Mouse (Mus musculus) thymus, postnatal 0 days (tissue): ENCODE results near the gene Emc9. TPM values are rescaled to one million over a fixed set of nuclear protein-coding genes. Genes with fewer than 3 reads are reported as not detected.

ENCODE experiments used
- DNase-seq: peaks from one replicate; pipeline ENCODE4 v3.0.0-alpha.2; 2015; ENCODE audit warnings: low spot score
- polyA plus RNA-seq: library from polyadenylated mRNA; unstranded; fragments of >200 nt; fragmentation: Nextera tagmentation; extraction: Ambion mirVana; gene quantifications from 2 replicates; pipeline ENCODE4 v1.2.1, GENCODE M21; 2015

Gene Emc9
- polyA plus RNA-seq, 1 experiment from 2014 or later, result 5.6 TPM

DNA sequence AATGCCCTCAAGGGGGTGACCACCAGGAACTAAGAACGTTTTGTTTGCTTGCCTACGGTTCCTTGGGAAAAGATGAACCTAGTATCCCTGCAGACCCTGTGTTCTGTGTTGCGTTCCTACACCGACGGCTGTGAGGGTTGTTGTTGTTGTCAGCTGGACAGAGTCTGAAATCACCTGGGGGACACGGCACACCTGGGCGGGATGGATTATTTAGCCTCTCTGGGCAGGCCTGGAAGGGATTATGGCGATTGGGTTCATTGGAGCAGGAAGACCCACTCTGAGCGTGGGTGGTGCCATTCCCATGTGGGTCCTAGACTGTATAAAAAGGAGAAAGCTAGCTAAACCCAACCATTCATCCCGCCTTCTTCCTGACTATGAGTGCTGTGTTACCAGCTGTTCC lies 23.2 kb downstream of the Emc9 start:
- no peak for DNase-seq

DNA sequence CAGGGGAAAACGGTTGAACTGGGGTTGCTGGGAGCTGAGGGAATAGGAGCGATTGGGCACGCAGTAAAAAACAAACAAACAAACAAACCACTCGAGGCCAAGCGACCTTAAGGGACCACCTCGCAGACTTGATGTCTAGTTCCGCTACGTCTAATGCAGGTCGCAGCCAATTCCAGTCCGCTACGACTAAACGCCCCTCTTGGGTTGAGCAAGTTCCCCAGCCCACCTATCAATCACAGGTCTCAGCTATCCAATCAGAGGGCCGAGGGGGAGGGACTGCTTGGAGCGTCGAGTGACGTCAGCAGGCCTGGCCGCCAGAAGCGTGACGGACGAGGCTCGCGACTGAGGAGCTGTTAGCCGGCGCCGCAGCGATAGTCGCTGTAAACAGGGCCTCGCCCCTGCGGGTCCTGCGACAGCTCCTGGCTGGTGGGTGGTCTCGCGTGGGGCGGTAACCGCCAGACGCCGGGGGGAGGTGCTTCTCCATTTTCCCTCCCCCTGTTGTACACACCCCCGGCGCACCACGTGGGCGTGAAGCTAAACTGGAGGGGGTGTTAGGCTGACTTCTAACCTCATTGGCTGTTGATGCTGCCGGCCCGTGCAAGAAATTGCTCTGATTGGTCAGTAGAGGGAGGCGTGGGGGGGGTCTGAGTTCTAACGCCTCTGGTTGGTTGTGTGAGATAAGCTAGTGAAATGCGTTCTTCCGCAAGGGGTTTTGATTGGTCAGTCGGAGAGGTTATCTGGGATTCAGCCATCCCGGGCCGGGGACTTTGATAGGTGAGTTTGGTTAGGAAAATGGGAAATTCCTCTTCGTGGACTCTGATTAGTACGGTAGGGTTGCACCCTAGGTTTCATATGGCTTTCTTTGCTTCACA lies 24.7 kb downstream of the Emc9 start, which contains the start of gene A730061H03Rik:
A730061H03Rik (minus strand) TSS at position 205 of the 872 bp plus-strand sequence.
- peak; percentile 99 for DNase-seq

DNA sequence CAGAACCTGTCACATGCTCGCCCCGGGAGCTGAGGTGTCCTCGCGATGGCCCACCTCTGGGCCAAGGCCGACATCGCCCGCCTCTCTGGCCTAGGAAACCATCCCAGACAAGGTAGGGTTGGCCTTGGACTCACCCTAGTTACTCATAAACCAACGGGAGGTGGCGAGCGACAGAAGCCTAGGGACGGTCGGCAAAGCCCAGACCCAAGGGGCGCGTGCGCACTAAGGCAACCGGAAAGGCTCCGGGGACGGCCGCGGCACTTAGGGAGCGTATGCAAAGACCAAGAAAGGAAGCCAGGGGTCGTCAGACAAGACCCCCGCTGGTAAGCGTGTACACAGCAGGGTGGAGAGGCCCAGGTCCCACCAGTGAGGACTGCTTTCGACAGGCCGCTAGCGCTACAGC lies 25.3 kb downstream of the Emc9 start, which contains the start of gene Dcaf11:
Dcaf11 (plus strand) TSS at position 208 of the 403 bp plus-strand sequence.
- peak; percentile 91 for DNase-seq

DNA sequence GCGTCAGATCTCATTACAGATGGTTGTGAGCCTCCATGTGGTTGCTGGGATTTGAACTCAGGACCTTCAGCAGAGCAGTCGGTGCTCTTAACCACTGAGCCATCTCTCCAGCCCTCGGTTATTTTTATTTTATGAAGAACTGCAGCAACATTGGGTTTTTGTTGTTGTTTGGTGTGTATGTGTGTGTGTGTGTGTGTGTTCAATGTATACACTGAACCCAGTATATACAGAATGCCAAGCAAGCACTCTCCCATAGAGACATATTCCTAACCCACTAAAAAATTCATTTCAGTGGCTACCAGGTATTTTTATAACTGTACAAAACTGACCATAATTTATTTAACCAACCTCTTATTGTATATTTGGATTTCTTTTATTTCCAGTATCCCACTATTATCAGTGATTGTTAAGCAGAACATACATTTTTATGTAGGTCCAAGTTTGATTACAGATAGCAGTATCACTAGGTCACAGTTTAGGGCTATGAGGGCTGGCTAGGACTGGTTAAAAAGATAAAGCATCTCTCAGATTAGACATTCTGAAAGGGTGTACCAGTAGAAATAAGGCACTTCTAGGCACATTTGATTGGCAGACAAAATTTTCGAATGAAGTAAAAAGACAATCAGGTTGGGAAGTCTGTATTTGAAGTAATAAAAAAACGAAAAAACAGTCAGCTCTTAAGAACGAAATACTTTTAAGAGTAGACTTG lies 26.2 kb downstream of the Emc9 start:
- no peak for DNase-seq

DNA sequence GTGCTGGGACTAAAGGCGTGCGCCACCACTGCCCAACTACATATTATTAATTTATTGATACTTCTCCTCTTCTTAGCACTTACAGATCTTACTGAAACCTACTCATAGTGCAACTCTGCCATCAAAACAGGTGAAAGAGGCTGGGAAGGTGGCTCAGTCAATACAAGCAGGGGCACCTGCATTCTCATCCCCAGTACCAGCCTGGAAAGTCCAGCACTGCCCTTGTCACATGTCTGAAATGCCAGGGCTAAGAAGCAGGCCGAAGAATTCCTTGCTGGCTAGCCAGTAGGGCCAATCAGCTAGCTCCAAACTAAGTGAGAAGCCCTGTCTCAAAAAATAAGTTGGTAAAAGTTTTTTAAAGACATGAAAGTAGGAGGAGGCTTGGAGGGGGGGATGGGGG lies 27.5 kb downstream of the Emc9 start:
- DNase-seq, result no peak

DNA sequence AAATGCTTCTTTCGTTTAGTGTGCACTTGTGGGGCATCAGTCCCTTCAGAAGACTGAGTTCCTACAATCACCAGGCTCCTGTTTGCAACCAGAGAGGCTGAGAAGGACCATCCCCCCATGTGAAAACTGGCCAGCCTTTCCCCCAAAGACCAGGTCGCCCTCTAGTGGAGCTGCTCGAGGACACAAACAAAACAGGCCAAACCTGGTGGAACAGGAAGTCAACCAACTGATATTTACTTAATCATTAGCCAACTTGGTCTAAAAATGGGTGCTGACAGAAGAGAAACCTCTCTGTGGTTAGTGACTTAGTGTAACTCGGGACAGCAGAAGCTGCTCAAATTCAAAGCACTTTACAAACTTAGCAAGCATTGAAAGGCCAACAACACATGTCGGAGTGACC lies 28.1 kb downstream of the Emc9 start:
- DNase-seq, result peak; percentile 49

DNA sequence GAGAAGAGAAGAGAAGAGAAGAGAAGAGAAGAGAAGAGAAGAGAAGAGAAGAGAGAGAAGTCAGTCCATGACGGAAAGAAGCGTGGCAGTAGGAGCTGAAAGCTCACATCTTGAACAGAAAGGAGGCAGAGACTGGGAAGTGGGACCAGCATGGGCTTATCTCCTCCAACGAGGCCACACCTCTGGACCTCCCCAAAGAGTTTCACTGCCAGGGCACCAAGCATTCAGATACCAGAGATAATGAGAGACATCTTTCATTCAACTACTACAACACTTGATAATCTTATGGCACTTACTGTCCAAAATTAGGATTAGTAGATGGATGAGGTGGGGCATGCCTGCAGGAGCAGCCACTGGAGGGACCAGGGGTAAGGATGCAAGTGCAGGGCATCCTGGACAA lies 29.3 kb downstream of the Emc9 start:
- DNase-seq, result no peak

DNA sequence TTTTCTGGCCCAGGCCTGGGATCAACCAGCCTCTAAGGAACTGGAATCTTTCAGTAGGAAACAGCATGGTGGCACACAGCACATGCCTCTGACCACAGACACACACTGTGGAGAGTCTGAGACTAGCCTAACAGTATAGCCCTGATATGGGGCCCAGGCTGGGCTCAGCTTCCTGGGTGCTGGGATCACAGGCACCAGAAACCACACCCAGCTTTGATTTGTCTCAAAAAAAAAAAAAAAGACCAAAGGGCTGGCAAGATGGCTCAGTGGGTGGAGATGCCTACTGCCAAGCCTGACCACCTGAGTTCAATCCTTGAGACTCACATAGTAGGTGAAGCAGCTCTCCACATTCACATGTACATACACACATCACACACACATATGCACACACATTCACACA lies 30.5 kb downstream of the Emc9 start:
- no peak for DNase-seq

DNA sequence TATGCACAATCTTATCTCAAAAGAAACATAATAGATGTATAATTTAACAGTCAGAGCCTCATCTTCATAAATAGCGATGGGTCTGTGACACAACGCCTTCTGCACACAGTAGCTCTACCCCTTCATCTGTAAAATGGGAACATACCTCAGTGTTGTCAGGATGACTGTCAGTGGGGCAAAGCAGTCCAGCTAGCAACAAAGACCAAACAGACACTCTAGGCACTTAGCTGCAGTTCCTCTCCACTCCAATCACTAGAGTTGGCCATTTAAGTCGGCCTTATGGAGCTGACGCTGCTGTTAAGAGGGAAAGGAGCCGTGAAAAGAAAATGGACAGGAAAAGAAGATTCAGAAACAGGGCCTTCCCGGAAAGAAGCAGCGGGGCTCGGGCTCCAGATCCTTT lies 33.3 kb downstream of the Emc9 start:
- DNase-seq, result no peak

DNA sequence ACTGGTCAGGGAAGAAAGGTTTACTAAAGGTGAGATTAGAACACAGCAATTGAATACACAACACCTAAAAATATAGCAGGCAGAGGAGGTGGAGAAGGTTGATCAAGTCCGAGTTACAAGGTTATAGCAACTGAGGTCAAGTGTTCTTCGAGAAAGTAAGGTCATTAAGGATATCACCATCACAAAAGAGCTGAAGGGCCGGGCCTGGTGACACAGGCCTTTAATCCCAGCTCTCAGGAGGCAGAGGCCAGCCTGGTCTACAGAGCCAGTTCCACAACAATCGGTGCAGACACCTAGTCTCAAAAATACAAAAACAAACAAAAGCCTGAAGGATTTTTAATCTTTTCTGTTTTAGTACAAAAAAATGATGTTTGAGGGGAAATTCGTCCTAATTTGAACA lies 33.8 kb downstream of the Emc9 start:
- DNase-seq, result no peak

DNA sequence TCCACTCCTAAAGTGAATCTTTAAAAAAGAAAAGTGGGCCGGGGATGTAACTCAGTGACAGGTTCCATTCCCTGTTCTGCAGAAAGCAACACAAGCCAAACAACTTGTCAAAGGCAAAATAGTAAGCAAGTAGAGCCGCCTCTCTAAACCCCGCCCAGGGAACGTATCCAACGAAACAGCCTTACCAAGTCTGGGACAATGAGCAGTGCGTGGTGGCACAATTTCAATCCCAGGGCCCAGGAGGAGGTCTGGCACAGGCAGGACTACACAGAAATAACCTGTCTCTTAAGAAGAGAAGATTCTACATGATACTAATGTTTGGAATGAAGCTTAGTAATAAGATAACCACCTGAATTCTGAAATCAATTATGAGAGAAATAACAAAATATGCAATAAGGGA lies 34.9 kb downstream of the Emc9 start:
- no peak for DNase-seq

DNA sequence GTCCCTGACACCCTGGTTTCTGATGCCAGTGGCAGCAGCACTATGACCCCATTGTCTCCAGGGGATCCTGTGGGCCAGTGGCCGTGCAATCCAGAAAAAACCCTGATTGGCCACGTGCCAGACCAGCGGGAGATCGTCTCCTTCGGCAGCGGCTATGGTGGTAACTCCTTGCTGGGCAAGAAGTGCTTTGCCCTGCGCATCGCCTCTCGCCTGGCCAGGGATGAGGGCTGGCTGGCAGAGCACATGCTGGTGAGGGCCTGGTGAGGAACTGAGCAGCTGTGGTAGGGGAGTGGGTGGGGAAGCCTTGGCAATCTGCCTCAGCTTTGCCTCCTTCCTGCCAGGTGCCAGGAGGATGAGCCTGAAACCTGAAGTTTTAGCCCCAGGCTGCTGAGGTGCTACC lies 40.8 kb downstream of the Emc9 start:
- DNase-seq, result no peak

DNA sequence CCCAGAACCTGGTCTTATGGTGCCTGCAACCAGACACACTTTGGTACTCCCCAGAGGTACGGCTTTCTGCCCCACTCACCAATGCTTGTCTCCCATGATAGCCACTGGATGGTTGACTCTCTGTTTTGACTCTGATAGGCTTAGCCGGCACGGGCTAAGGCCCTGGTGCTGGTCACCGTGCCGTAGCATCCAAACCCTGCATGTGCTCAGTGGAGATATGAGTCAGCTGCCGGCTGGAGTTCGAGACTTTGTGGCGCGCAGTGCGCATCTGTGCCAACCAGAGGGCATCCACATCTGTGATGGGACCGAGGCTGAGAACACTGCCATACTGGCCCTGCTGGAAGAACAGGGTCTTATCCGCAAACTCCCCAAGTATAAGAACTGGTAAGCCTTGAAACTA lies 42.8 kb downstream of the Emc9 start:
- no peak for DNase-seq

DNA sequence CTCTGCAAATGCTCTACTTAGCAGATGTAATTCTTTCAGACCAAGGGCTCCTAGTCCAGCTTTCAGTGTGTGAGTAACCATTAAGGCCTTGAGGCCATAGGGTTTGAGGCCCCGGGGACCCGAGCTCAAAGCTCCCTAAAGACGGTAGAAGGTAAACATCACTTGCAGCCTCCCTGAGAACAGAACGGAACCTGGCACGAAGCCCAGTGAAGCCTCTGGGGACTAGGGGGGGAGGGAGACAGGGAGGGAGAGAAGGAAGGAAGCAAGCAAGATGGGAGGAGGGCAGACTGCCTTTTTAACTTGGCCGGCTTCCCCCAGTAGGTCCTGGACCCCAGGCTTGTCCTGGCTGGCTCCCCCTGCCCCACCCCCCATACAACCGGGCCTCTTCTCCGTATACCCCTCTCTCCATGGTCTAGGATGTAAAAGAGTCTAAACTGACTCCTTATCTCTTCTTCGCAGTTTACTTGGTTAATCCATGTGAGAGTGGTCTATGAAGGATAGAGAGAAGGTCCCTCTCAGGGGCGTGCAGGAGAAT lies 44.2 kb downstream of the Emc9 start:
- DNase-seq, result no peak

DNA sequence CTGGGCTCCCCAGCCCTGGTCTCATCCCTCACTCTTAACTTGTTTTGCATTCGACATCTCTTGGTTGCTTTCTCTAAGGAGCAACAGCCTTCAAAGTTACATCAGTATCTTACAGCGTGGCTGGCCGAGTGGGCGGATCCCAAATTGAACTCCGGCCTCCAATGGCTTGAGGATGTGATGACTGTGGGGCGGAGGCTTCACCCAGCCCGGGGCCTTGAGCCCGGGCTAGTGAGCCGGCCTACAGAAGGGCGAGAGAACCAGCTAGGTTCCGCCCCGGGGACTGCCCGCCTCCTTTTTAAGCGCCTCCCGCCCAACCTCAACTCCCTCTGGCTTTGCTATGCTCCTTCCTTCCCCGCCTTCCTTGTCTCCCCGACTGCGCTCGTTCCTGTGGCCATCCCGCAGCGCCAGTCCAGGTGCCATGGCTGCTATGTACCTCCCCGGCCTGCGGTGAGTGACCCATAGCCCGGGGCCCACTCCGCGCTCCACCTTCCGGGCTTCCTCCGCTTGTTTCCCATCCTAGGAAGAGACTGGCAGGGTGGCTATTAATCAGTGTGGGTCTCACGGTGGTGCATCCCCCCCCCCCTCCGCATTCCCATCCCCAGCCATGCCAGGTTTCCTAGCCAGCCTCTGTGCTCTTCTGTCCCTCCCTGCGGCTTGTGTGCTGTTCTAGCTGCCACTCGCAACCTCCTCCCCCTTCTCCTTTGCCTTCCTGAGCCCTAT lies 44.9 kb downstream of the Emc9 start, which contains the start of gene Pck2:
Pck2 (plus strand) TSS at position 200 of the 720 bp plus-strand sequence.
- no peak for DNase-seq

DNA sequence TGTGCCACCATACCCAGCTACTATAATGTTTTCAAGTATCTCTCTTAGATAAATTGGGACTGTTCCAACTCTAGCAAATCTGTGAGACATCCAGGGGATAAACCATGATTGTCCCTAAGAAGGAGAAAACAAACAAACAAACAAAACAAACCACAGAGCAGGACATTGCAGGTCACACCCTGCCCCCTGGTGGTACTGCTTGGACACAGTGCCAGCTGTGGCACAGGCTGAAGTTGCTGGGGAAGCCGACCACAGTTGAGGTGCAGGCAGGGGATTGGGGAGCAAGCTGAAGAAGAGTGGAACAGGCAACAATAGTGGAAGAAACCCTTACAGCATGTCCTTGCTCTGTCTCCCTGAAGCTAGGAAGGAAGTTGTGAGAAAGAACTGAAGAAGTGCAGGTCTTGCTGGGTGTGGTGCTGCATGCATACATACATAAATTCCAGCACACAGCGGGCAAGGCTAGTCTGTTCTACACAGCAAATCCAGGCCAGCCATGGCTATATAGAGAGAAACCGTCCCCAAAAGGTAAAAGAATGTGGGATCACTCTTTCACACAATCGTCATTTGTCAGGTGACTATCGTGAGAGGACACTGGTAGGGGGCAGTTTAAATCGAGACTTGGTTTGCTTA lies 48.9 kb downstream of the Emc9 start:
- peak; percentile 32 for DNase-seq

Other genes starting within 250 kb of the Emc9 start
- gene Dhrs4, start 106.5 kb downstream of the Emc9 start, polyA plus RNA-seq, result 62.4 and 63.8 TPM in 2 replicates
- gene Carmil3, start 94.7 kb downstream of the Emc9 start, polyA plus RNA-seq, result 1.1 and 1.3 TPM in 2 replicates
- gene Cpne6, start 74.9 kb downstream of the Emc9 start, polyA plus RNA-seq, result 0.31 and 0.39 TPM in 2 replicates
- 0.07 and 0.08 TPM in 2 replicates for gene Nrl, start 60.3 kb downstream of the Emc9 start, polyA plus RNA-seq
- 4.7 and 5.6 TPM in 2 replicates for gene Pck2, start 45.0 kb downstream of the Emc9 start, polyA plus RNA-seq
- 50.3 and 55.9 TPM in 2 replicates for gene Dcaf11, start 25.3 kb downstream of the Emc9 start, polyA plus RNA-seq
- 2.1 and 3.2 TPM in 2 replicates for gene A730061H03Rik, start 24.9 kb downstream of the Emc9 start, polyA plus RNA-seq
- gene Fitm1, start 9.7 kb downstream of the Emc9 start, polyA plus RNA-seq, result 0.26 and 0.33 TPM in 2 replicates
- gene Psme1, start 7.2 kb downstream of the Emc9 start, polyA plus RNA-seq, result 281 and 294 TPM in 2 replicates
- 604 and 625 TPM in 2 replicates for gene Psme2, start 5.8 kb upstream of the Emc9 start, polyA plus RNA-seq
- 18.0 and 22.6 TPM in 2 replicates for gene Rnf31, start 6.4 kb upstream of the Emc9 start, polyA plus RNA-seq
- gene Irf9, start 18.3 kb upstream of the Emc9 start, polyA plus RNA-seq, result 46.6 and 50.2 TPM in 2 replicates
- 0.57 and 0.98 TPM in 2 replicates for gene Rec8, start 32.7 kb upstream of the Emc9 start, polyA plus RNA-seq
- 32.8 and 39.6 TPM in 2 replicates for gene Ipo4, start 50.7 kb upstream of the Emc9 start, polyA plus RNA-seq
- 0.71 and 1.7 TPM in 2 replicates for gene Gm49378, start 52.6 kb upstream of the Emc9 start, polyA plus RNA-seq
- 71.6 and 76.7 TPM in 2 replicates for gene Tm9sf1, start 58.5 kb upstream of the Emc9 start, polyA plus RNA-seq
- gene Tssk4, start 64.9 kb upstream of the Emc9 start, polyA plus RNA-seq, result 0.62 and 0.81 TPM in 2 replicates
- gene Mdp1, start 75.2 kb upstream of the Emc9 start, polyA plus RNA-seq, result 78.1 and 80.2 TPM in 2 replicates
- gene Gmpr2, start 86.6 kb upstream of the Emc9 start, polyA plus RNA-seq, result 67.1 and 71.3 TPM in 2 replicates
- 529 and 550 TPM in 2 replicates for gene Nedd8, start 86.8 kb upstream of the Emc9 start, polyA plus RNA-seq
- 55.4 and 57.7 TPM in 2 replicates for gene Tinf2, start 96.5 kb upstream of the Emc9 start, polyA plus RNA-seq
- gene Tgm1, start 128.6 kb upstream of the Emc9 start, polyA plus RNA-seq, result 2.0 and 3.0 TPM in 2 replicates
- 32.2 and 39.4 TPM in 2 replicates for gene Rabggta, start 137.0 kb upstream of the Emc9 start, polyA plus RNA-seq
- gene Dhrs1, start 160.4 kb upstream of the Emc9 start, polyA plus RNA-seq, result 63.6 and 65.8 TPM in 2 replicates
- 37.8 and 47.2 TPM in 2 replicates for gene Nop9, start 160.4 kb upstream of the Emc9 start, polyA plus RNA-seq
- 0.14 TPM in 1 of 2 replicates, not detected in the other for gene Cideb, start 173.2 kb upstream of the Emc9 start, polyA plus RNA-seq
- 0.78 and 1.2 TPM in 2 replicates for gene Ltb4r2, start 176.1 kb upstream of the Emc9 start, polyA plus RNA-seq
- 3.7 and 4.3 TPM in 2 replicates for gene Ltb4r1, start 180.7 kb upstream of the Emc9 start, polyA plus RNA-seq
- 2.2 and 2.7 TPM in 2 replicates for gene Adcy4, start 198.8 kb upstream of the Emc9 start, polyA plus RNA-seq
- gene Ripk3, start 203.6 kb upstream of the Emc9 start, polyA plus RNA-seq, result 70.3 and 76.2 TPM in 2 replicates
- 1.7 and 2.2 TPM in 2 replicates for gene Nfatc4, start 237.8 kb upstream of the Emc9 start, polyA plus RNA-seq